Mouse (Mus musculus) midbrain, embryonic 15.5 days (tissue): ENCODE data around the gene Neu4. TPM values are rescaled to one million over a fixed set of nuclear protein-coding genes. Genes with fewer than 3 reads are reported as not detected.
A peak's percentile ranks its signal among the peaks of the same experiment; 100 is the strongest.

Experiments
- ATAC-seq: fragments of 200-750 bp; cut with Nextera tagmentation; replicated peaks from 2 replicates; pipeline ENCODE4 v1.8.0; 2017; ENCODE audit warnings: moderate TSS enrichment
- H3K27ac ChIP-seq: fragments of 300-500 bp; sonication (generic); 2 replicates; pipeline ENCODE4 v1.5.1; 2015; ENCODE audit warnings: mild to moderate bottlenecking, inconsistent platforms
- H3K27me3 ChIP-seq: fragments of 300-500 bp; sonication (generic); replicated peaks from 2 replicates; pipeline ENCODE4 v1.6.1; 2015; ENCODE audit warnings: inconsistent platforms
- H3K36me3 ChIP-seq: fragments of 300-500 bp; sonication (generic); replicated peaks from 2 replicates; pipeline ENCODE4 v1.6.1; 2015; ENCODE audit warnings: inconsistent platforms
- H3K4me1 ChIP-seq: fragments of 300-500 bp; sonication (generic); 2 replicates; pipeline ENCODE4 v1.6.1; 2015; ENCODE audit warnings: inconsistent platforms
- H3K4me2 ChIP-seq: fragments of 300-500 bp; sonication (generic); 2 replicates; pipeline ENCODE4 v1.6.1; 2015; ENCODE audit warnings: inconsistent platforms, mild to moderate bottlenecking, moderate library complexity
- H3K4me3 ChIP-seq: fragments of 300-500 bp; sonication (generic); 2 replicates; pipeline ENCODE4 v1.5.1; 2015; ENCODE audit warnings: mild to moderate bottlenecking, inconsistent platforms
- H3K9ac ChIP-seq: fragments of 300-500 bp; sonication (generic); 2 replicates; pipeline ENCODE4 v1.6.1; 2015; ENCODE audit warnings: mild to moderate bottlenecking, inconsistent platforms
- H3K9me3 ChIP-seq: fragments of 300-500 bp; sonication (generic); 2 replicates; pipeline ENCODE4 v1.6.1; 2016; ENCODE audit warnings: inconsistent platforms
- WGBS: fragments of 180-500 bp; shearing (Covaris S2); methylation state at CpG from one replicate; pipeline ENCODE4 v1.1.7; 2015; ENCODE audit warnings: mixed read lengths; 5-methylcytosine and 5-hydroxymethylcytosine counted together
- polyA plus RNA-seq: library from polyadenylated mRNA; unstranded; fragments of >200 nt; fragmentation: Nextera tagmentation; extraction: Ambion mirVana; gene quantifications from 2 replicates; pipeline ENCODE4 v1.2.1, GENCODE M21; 2015

Gene Neu4
- polyA plus RNA-seq, 1 experiment from 2014 or later = not detected

DNA sequence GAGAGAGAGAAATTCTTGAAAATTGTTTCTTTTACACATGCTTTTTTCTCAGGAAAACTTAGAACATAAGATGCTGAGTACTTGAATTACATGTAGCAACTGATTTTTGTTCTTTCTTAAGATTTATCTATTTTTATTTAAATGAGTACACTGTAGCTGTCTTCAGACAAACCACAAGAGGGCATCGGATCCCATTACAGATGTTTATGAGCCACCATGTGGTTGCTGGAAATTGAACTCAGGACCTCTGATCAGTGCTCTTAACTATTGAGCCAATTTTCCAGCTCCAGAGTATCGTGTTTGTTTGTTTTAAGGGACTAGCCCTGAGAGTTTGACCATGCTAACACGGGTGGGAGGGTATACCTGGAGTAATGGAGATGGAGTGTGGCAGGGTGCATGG lies 8.6 kb upstream of the Neu4 start:
- Histone ChIP-seq H3K27ac (no peak overlapping the region), H3K4me1 (no peaks in the 10 kb centered on the region), H3K4me3 (no peak overlapping the region), H3K27me3 (no peaks in the 10 kb centered on the region), H3K9ac (no peak overlapping the region), H3K9me3 (no peaks in the 10 kb centered on the region), H3K4me2 (no peak overlapping the region), H3K36me3 (no peaks in the 10 kb centered on the region)
- 76% methylated on average over 3 of the region's 3 CpGs for WGBS
- ATAC-seq = no peak

DNA sequence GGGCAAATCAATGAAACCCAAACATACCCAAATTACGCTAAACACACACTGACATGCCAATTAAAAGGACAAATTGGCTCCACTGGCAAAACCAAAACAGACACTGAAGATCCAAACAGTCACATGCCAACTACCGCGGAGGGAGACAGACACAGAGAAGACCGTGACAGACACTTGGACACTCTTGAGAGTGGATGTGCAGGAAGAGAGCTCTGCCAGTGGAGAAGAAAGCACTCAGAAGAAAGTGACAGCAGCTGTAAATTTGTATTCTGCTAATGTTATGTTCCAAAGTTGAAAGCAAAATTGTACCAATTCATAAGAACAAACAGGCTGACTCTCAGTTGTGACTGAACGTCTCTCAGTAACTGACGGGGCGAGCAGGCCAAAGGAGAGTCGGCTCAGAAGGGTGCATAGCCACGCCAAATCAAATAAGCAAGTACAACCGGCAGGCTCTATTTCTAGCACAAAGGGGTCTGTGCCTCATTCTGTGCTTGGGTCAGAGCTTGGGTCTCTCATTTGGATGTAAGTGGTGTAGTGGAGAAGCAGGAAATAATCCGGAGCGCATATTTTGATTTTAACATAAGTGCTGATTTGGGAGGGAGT lies 7.4 kb downstream of the Neu4 start:
- Histone ChIP-seq H3K4me1 (no peaks in the 10 kb centered on the region), H3K36me3 (no peaks in the 10 kb centered on the region), H3K9me3 (no peaks in the 10 kb centered on the region), H3K27ac (no peak overlapping the region), H3K4me3 (no peak overlapping the region), H3K27me3 (no peaks in the 10 kb centered on the region), H3K9ac (no peak overlapping the region), H3K4me2 (no peak overlapping the region)
- 72% methylated on average over 12 of the region's 12 CpGs for WGBS
- ATAC-seq = no peak

DNA sequence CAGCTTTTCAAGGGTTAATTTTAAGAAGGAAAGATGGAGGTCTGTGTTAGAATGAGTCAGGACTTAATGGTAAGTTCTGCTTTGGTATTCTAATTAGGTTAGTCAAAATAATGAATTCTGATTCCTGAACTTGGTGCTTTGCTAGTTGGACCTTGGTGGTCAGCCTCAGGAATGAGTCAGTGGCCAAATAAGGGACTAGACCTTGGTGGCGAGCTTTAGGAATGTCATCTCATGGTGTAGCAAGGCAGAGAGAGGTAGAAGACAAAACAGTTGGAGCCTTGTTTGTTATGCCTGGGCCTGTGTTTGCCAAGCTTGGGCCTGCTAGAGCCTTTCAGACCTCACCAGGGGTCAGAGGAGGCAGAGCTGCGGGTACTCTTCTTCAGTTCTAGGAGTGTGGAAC lies 8.5 kb downstream of the Neu4 start:
- no peak overlapping the region for H3K27ac ChIP-seq
- no peaks in the 10 kb centered on the region for H3K27me3 ChIP-seq
- no peak overlapping the region for H3K4me3 ChIP-seq
- no peaks in the 10 kb centered on the region for H3K36me3 ChIP-seq
- no peak for ATAC-seq
- H3K9me3 ChIP-seq = no peaks in the 10 kb centered on the region
- no peaks in the 10 kb centered on the region for H3K4me1 ChIP-seq
- WGBS = 90% methylated on average over 2 of the region's 2 CpGs
- no peak overlapping the region for H3K9ac ChIP-seq
- H3K4me2 ChIP-seq = no peak overlapping the region

DNA sequence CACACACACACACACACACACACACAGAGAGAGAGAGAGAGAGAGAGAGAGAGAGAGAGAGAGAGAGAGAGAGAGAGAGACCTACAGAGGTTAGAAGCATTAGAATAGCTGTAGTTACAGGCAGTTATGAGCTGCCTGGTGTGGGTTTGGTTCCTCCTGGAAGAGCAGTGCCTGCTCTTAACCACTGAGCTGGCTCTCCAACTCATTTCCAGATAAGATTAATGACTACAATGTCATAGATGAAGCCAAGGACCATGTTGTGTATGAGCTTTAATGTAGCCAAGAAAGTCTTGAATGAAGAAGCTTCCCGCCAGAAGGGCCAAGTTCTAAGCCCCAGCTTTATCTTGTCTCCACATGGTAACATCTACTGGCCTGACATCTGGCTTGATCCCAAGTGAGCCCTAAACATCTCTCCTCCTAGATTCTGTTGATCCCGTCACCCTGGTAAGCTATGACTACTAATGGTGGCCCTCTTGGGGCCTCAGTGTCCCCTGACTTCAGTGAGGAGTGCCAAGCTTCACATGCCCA lies 12.9 kb downstream of the Neu4 start:
- Histone ChIP-seq H3K4me2 (no peak overlapping the region), H3K9me3 (no peaks in the 10 kb centered on the region), H3K27ac (no peak overlapping the region), H3K4me3 (no peak overlapping the region), H3K27me3 (no peaks in the 10 kb centered on the region), H3K9ac (no peak overlapping the region), H3K4me1 (peaks cover 8% of the 10 kb centered on the region), H3K36me3 (no peaks in the 10 kb centered on the region)
- ATAC-seq = no peak
- WGBS = 98% methylated on average over 2 of the region's 2 CpGs

DNA sequence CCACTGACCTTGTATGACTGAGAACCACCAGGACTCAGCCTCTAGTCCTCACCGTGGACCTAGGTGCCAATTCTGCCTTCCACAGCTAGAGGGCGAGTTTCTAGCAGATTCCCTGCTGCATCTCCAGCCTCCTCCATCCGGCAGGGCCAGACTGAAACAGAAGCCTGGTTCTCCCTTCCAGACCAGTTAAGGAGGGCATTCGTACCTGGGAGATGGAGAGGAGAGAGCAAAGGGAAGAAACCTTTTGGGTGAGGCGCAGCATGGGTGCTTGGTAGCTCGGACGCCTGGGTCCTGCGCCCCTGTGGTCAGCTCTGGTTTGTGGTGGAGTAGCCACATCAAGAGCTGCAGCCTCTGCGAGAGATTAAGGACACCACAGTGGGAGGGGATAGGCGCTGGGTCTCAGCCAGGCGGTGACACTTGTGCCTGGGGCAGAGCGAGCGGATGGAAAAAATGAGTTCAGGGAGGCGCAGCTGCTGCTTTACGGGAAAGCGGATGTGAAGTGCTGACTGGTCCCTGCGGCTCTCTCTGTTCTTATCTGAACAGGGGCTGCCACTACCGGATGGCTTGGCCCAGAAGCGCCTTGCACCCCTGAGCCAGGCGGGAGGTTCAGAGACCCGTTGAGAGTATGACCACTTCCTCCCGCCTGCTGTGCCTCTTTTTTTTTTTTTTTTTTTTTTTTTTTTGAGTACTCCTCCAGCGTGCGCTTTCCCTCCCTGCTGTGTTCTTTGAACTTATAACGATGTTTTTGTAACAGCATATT lies 14.9 kb downstream of the Neu4 start:
- under 1% methylated on average over 25 of the region's 25 CpGs for WGBS
- Histone ChIP-seq H3K9me3 (no peaks in the 10 kb centered on the region), H3K27ac (peak overlapping the region; percentile 75), H3K4me3 (peak overlapping the region; percentile 49), H3K36me3 (no peaks in the 10 kb centered on the region), H3K4me2 (peak overlapping the region; percentile 83), H3K4me1 (peaks cover 8% of the 10 kb centered on the region), H3K27me3 (no peaks in the 10 kb centered on the region), H3K9ac (peak overlapping the region; percentile 58)
- ATAC-seq = peak; percentile 96

DNA sequence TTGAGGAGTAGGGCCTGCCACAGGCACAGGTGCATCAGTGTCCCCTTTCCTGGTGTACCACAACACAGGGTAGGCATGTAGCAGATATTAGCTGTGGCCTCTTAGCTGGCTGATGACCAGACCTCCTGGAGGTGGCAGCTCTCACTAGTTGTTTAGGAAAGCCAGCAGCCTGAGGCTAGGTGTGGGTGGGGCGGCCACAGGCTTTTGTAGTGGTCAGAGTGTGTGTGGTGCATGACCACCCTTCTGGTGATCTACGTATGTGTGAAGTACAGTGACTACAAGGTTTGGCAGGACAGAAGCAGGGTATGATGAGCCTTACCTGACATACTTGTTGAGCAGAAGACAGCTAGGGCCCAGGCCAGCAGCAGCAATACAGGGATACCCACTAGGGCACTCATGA lies 20.1 kb downstream of the Neu4 start:
- Histone ChIP-seq H3K4me1 (0 out of 2 replicates have a peak, but pooled peaks cover 4% of the 10 kb centered on the region), H3K4me2 (no peak overlapping the region), H3K36me3 (no peaks in the 10 kb centered on the region), H3K4me3 (no peak overlapping the region), H3K27me3 (no peaks in the 10 kb centered on the region), H3K9ac (no peak overlapping the region), H3K27ac (no peak overlapping the region), H3K9me3 (no peaks in the 10 kb centered on the region)
- no peak for ATAC-seq
- WGBS = 100% methylated on average over 2 of the region's 2 CpGs

DNA sequence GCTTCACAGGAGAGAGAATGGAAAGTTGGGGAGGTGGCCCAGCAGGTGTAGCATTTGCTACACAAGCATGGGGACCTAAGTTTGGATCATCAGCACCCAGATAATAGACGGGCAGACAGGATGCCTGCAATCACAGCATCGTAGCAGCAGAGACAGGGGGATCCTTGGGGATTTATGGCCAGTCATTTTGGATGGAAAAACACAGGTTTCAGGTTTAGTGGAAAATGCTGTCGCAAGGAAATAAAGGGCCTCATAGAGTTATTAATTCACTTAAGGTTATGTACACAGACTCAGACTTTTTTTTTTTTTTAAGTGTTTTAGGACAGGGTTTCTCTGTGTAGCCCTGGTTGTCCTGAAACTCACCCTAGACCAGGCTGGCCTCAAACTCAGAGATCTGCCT lies 25.3 kb downstream of the Neu4 start:
- Histone ChIP-seq H3K27ac (no peak overlapping the region), H3K9ac (no peak overlapping the region), H3K4me3 (no peak overlapping the region), H3K4me1 (no peaks in the 10 kb centered on the region), H3K9me3 (no peaks in the 10 kb centered on the region), H3K27me3 (no peaks in the 10 kb centered on the region), H3K36me3 (no peaks in the 10 kb centered on the region), H3K4me2 (no peak overlapping the region)
- 86% methylated on average over 3 of the region's 3 CpGs for WGBS
- ATAC-seq = no peak

DNA sequence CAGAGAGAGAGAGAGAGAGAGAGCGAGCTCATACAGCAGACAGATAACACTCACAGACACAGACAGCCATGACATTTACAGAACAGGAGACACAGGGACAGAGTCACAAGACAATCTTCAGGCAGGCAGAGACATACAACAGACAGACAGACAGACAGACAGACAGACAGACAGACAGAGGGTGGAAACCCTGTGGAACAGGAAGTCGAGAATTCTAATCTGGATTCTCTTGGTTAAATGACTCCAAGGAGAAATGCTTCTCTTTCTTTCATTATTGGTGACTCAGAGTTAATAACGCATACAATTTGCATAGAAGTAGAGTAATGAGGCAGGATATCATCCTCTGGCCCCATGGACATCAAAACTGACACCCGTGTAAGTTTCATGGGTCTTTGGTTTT lies 26.3 kb downstream of the Neu4 start:
- Histone ChIP-seq H3K4me3 (no peak overlapping the region), H3K27ac (no peak overlapping the region), H3K36me3 (no peaks in the 10 kb centered on the region), H3K4me1 (no peaks in the 10 kb centered on the region), H3K4me2 (no peak overlapping the region), H3K9ac (no peak overlapping the region), H3K9me3 (no peaks in the 10 kb centered on the region), H3K27me3 (no peaks in the 10 kb centered on the region)
- ATAC-seq = no peak
- 84% methylated on average over 4 of the region's 4 CpGs for WGBS

DNA sequence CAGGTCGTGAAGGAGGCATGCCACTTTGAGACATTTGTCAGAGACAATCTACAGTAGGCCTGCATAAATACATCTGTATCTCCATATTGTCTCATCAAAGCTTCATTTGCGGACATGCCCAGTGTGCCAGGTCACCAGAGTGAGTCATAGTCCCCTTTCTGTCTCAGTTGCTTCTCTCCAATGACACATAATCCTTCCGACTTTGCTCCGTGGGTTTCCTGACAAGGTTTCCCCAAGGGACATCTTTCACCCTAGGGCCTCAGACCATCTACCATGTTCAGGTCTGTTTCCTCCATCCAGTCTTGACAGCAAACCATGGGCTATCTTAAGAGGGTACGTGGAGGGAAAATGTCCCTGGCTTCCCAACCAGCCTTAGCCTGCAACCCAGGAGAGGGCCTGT lies 30.9 kb downstream of the Neu4 start:
- WGBS = 87% methylated on average over 5 of the region's 5 CpGs
- H3K27me3 ChIP-seq = no peaks in the 10 kb centered on the region
- no peaks in the 10 kb centered on the region for H3K36me3 ChIP-seq

DNA sequence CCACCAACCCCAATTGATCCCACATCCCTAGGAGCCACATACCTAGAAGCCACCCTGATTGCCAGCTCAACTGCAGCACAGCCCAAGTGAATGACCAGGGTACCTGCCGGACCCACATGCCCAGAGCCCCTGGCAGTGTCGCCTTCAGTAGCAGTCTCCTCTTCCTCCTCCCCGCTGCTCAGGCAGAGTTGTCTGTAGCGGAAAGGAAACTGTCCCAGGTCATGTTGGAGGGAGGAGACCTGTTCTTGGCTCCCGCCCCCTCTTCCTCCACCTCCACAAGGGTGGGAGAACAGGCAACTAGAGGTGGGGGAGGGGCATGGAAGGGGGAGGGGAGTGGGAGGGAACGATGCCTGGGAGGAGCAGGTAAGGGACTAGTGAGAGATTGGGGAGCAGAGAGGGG lies 32.1 kb downstream of the Neu4 start, which contains the start of gene Pdcd1:
TSS of gene Pdcd1 (minus strand) at position 181 of the 400 bp plus-strand sequence.
- 70% methylated on average over 5 of the region's 6 CpGs for WGBS
- H3K9me3 ChIP-seq = no peaks in the 10 kb centered on the region
- H3K9ac ChIP-seq = no peak within 1 kb of the TSS
- H3K36me3 ChIP-seq = no peaks in the 10 kb centered on the region
- H3K27ac ChIP-seq = no peak within 1 kb of the TSS
- no peak for ATAC-seq
- H3K27me3 ChIP-seq = no peaks in the 10 kb centered on the region
- H3K4me3 ChIP-seq = no peak within 1 kb of the TSS
- H3K4me2 ChIP-seq = no peak within 1 kb of the TSS
- no peaks in the 10 kb centered on the region for H3K4me1 ChIP-seq

More for the DNA sequence above, 30.9 kb downstream of the Neu4 start:
- Histone ChIP-seq H3K4me2 (no peak overlapping the region), H3K27ac (no peak overlapping the region), H3K9me3 (no peaks in the 10 kb centered on the region), H3K4me1 (no peaks in the 10 kb centered on the region), H3K9ac (no peak overlapping the region), H3K4me3 (no peak overlapping the region)
- no peak for ATAC-seq

DNA sequence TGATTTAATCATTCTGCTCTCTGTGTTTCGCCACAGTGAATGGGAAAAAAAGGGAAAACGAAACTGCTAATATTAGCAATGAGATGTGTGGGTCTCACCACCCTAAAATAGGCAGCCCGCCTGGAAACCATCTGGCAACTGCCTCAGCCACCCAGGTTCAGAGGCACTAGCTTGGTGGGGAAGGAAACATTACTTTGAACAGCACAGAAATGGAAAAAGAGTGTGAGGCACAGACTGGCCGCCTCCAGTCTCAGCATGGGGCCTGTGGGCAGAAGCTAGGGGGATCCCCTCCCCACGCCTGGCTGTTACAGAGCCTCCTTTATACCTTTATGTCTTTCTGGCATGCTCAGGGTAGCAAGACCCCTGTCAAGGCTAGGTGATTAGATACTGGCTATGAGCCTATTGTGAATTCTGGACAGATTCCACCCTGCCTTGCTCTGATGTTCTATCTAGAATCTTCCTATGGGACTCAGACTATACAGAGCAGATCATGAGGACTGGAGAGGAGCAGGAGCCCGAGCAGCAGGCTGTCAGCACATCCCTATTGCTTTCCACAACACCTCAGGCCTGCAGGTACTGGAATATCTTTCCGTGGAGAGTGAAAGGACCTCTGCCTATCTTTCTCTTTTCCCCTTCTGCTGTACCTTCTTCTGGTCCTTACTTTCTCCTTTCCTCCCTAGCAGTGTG lies 33.4 kb downstream of the Neu4 start:
- Histone ChIP-seq H3K9me3 (no peaks in the 10 kb centered on the region), H3K27me3 (no peaks in the 10 kb centered on the region), H3K4me2 (no peak overlapping the region), H3K4me3 (no peak overlapping the region), H3K9ac (no peak overlapping the region), H3K4me1 (no peaks in the 10 kb centered on the region), H3K36me3 (no peaks in the 10 kb centered on the region), H3K27ac (no peak overlapping the region)
- no peak for ATAC-seq
- 68% methylated on average over 7 of the region's 7 CpGs for WGBS

DNA sequence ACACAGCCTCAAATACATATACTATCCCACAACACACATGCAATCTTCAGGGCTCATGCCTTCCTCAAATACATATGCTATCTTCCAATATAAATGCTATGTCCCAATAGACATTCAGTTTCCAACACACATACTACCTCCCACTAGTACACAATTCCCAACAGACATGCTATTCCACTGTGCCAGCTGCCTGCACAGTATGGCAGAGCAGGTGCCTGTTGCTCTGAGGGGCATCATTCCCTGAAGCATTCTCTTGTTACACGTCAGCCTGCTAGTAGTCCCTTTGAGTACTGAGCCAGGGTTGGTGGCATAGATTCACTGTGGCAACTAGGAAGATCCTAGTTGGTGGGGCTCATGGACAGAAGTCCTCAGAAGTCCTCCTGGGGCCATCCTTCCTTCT lies 34.2 kb downstream of the Neu4 start:
- ATAC-seq = no peak
- Histone ChIP-seq H3K4me3 (no peak overlapping the region), H3K27ac (no peak overlapping the region), H3K27me3 (no peaks in the 10 kb centered on the region), H3K9me3 (no peaks in the 10 kb centered on the region), H3K36me3 (no peaks in the 10 kb centered on the region), H3K4me1 (no peaks in the 10 kb centered on the region), H3K4me2 (no peak overlapping the region), H3K9ac (no peak overlapping the region)
- WGBS = 78% methylated on average over 1 of the region's 1 CpGs
